Mouse (Mus musculus): ENCODE data around the gene Gmds. TPM values are rescaled to one million over a fixed set of nuclear protein-coding genes. Genes with fewer than 3 reads are reported as not detected.

Gene Gmds
- polyA plus RNA-seq, 1 experiment from 2014 or later = 28.4 TPM

DNA sequence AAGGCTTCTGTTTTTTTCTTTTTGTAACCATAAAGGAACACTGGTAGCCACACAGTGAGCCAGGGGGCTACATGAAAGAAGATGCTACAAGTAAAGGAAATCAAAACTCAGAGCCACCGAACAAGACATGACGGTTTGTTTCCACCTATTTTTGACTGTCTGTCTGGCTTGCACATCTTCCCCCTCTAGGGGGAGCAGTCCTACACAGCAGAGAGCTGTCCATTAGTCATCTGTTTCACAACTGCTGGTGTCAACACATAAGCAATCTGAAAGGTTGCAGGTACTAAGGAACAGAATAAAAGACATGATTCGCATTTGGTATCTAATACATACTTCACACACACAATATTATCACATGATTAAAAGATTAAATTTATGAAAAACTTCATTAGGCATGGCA is 25.9 kb downstream of the Gmds start:
- H3K4me3 ChIP-seq = no peak overlapping the region
- no peak for DNase-seq (ENCODE audit: extremely low spot score, low spot score)
- H3K27ac ChIP-seq = no peak overlapping the region
- H3K27me3 ChIP-seq (ENCODE audit: poor library complexity, severe bottlenecking) = no peaks in the 10 kb centered on the region
- WGBS = 78% methylated on average over 3 of the region's 3 CpGs
- no peaks in the 10 kb centered on the region for H3K36me3 ChIP-seq (replicated peaks)
- no peaks in the 10 kb centered on the region for H3K9me3 ChIP-seq
- no peaks in the 10 kb centered on the region for H3K4me1 ChIP-seq

DNA sequence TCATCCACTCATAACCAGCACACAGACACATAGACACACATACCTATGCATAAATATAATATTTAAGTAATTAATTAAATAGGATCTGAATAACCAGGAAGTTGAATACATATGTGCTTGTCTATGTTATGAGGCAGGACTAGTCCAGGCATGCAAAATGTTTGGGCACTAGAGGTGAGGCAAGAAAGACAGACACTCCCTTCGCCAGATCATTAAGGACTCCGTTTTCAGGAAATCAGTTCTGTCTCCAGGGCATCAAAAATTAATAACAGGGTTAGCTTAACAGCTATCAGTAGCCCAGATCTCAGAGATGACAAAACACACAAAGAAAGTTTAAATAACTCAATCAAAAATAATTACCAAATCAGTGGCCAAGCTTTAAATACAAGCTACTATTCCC is 27.1 kb downstream of the Gmds start:
- no peak overlapping the region for H3K27ac ChIP-seq
- no peak overlapping the region for H3K4me3 ChIP-seq
- no peaks in the 10 kb centered on the region for H3K27me3 ChIP-seq (ENCODE audit: poor library complexity, severe bottlenecking)
- H3K36me3 ChIP-seq (replicated peaks) = no peaks in the 10 kb centered on the region
- H3K9me3 ChIP-seq = no peaks in the 10 kb centered on the region
- DNase-seq (ENCODE audit: extremely low spot score, low spot score) = no peak
- 91% methylated on average over 2 of the region's 2 CpGs for WGBS
- H3K4me1 ChIP-seq = no peaks in the 10 kb centered on the region

DNA sequence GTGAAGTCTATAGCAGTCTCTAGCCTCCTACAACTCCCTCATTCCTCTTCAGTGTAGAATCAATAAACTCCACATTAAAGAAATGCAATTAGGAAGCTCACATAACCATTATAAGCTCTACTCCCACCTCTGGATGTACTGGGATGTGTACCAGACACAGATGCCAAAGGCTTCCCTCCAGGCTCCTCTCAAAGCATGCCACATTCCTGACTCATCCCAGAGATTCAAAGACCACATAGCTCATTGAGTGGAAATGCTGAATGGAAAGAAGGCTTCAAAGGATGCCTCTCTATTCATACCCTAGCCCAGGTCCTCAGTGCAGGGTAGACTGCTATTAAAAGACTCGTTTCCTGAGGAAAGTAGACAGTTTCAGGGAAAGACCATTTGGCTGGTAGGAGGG is 40.1 kb downstream of the Gmds start:
- Histone ChIP-seq H3K9me3 (no peaks in the 10 kb centered on the region), H3K4me3 (no peak overlapping the region), H3K27me3 (ENCODE audit: poor library complexity, severe bottlenecking) (no peaks in the 10 kb centered on the region), H3K4me1 (peaks cover 11% of the 10 kb centered on the region; the same call in 1 of the 2 replicates), H3K36me3 (replicated peaks) (no peaks in the 10 kb centered on the region), H3K27ac (no peak overlapping the region)
- no peak for DNase-seq (ENCODE audit: extremely low spot score, low spot score)
- 29% methylated on average over 1 of the region's 1 CpGs for WGBS

DNA sequence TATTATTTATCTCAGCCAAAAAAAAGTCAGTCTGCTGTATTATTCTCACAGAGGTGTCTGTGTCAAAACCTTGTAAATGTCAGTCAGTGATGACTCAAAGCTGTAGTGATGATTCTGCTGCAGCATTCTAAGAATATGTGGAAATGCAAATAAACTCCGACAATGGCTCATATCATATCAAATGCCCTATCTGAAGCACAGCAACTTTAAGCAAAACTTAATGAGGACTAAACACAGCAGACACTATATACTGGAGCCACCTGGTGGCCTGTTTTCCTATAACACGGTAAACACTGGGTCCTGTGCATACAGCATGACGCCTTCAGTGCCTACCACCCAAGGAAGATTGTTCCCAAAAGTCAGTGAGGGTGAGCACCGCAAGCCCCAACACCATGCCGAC is 41.1 kb downstream of the Gmds start:
- Histone ChIP-seq H3K36me3 (replicated peaks) (no peaks in the 10 kb centered on the region), H3K4me1 (peaks cover 11% of the 10 kb centered on the region; the same call in 1 of the 2 replicates), H3K9me3 (no peaks in the 10 kb centered on the region), H3K4me3 (no peak overlapping the region), H3K27ac (no peak overlapping the region), H3K27me3 (ENCODE audit: poor library complexity, severe bottlenecking) (no peaks in the 10 kb centered on the region)
- WGBS = 54% methylated on average over 5 of the region's 5 CpGs
- DNase-seq (ENCODE audit: extremely low spot score, low spot score) = no peak

DNA sequence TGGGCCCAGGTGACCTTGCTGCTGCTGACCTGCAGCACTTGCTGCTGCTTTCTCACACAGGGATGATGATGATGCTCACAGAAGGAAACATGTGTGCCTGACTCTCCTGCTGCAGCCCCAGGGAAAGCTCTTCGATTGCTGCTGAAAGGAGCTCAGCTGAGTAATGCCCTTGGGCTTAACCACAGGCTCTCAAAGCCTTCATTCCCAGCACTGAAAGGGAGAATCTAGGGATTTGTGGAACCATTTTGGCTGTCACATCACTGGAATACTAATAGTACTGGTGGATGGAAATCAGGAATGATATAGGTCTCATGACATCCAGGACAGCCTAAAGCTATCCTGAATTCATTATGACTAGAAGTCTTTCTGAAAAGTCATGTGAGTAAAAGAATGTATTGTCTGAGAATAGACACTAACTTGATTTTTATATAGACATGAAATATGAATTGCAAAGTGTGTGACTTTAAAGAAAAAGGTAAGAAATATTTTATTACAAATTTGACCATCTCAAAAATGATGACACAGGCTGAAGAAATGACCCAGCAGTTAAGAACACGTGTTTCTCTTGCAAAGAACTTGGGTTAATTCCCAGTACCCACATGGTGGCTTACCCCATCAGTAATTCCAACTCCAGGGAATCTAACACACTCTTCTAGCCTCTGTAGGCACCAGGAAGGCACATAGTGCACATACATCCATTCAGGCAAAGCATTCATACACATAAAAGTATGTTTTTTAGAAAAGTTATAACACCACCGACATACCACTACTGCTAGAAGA is 43.9 kb downstream of the Gmds start:
- Histone ChIP-seq H3K27ac (no peak overlapping the region), H3K27me3 (ENCODE audit: poor library complexity, severe bottlenecking) (no peaks in the 10 kb centered on the region), H3K4me3 (no peak overlapping the region), H3K9me3 (no peaks in the 10 kb centered on the region), H3K36me3 (replicated peaks) (no peaks in the 10 kb centered on the region), H3K4me1 (peaks cover 11% of the 10 kb centered on the region; the same call in 1 of the 2 replicates)
- no peak for DNase-seq (ENCODE audit: extremely low spot score, low spot score)
- 79% methylated on average over 3 of the region's 3 CpGs for WGBS

DNA sequence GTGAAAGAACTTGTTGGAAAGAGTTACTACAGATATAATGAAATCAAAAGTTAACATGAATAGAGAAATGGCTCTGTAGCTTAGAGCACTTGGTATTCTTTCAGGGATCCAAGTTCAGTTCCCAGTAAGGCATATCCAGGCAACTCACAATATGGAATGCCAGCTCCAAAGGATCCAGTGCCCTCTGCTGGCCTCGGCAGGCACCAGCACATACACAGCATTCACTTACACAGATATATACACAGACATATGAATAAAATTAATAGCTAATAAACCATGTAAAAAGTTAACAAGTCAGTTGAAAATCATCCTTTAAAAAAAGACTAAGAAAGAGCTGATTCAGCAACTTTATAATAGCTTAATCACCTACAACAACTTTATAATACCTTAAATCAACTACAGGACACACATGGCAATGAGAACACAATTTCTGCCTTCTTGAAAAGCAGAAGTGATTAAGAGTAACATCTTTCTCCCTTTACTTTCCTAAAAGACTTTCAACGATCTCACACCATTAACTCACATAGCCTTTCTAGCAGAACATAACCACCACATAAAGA is 65.5 kb downstream of the Gmds start:
- peaks cover 5% of the 10 kb centered on the region for H3K4me1 ChIP-seq
- no peak overlapping the region for H3K4me3 ChIP-seq
- H3K27ac ChIP-seq = no peak overlapping the region
- no peaks in the 10 kb centered on the region for H3K27me3 ChIP-seq (ENCODE audit: poor library complexity, severe bottlenecking)
- no peaks in the 10 kb centered on the region for H3K9me3 ChIP-seq
- WGBS = 90% methylated on average over 2 of the region's 2 CpGs
- no peaks in the 10 kb centered on the region for H3K36me3 ChIP-seq (replicated peaks)
- DNase-seq (ENCODE audit: extremely low spot score, low spot score) = no peak

DNA sequence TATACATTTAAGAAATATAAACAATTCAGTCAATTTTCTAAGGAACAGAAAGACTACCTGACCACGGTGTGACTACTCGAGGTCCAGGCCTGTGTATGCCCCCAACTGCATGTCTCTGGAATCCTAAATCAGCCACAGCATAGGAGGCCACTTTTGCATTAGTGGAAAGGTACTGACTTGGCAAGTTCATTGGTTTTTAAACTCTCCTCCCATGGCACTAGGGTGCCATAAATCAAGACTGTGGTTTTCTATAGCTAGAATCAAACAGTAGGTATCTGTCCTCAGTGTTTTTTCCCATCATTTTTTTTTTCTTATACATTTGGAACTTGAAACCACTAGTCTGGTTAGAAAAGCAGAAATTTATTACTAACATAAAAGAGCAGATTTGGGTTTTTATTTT is 68.8 kb downstream of the Gmds start:
- 87% methylated on average over 2 of the region's 2 CpGs for WGBS
- H3K9me3 ChIP-seq = no peaks in the 10 kb centered on the region
- no peaks in the 10 kb centered on the region for H3K36me3 ChIP-seq (replicated peaks)
- no peak for DNase-seq (ENCODE audit: extremely low spot score, low spot score)
- H3K4me3 ChIP-seq = no peak overlapping the region
- no peaks in the 10 kb centered on the region for H3K27me3 ChIP-seq (ENCODE audit: poor library complexity, severe bottlenecking)
- H3K4me1 ChIP-seq = peaks cover 20% of the 10 kb centered on the region
- no peak overlapping the region for H3K27ac ChIP-seq

DNA sequence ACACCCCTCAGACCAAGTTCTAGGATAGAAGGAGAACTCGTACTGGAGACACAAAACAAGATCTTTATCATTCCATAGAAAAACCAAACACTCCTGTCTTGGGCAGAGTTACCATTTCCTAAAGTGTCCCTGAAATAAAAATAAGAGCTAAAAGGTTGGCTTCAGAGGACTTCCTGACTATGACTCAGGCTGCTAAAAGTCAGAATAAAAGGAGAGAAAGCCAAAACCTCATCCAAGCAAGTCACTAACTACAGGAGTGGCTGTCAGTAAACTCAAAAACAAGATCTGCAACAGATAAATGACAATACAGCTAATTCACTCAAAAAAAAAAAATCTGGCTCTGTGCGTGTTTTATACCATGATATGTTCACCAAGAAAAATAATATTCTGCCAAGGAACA is 69.3 kb downstream of the Gmds start:
- Histone ChIP-seq H3K36me3 (replicated peaks) (no peaks in the 10 kb centered on the region), H3K9me3 (no peaks in the 10 kb centered on the region), H3K4me1 (peaks cover 20% of the 10 kb centered on the region), H3K27ac (no peak overlapping the region), H3K27me3 (ENCODE audit: poor library complexity, severe bottlenecking) (no peaks in the 10 kb centered on the region), H3K4me3 (no peak overlapping the region)
- 81% methylated on average over 2 of the region's 2 CpGs for WGBS
- no peak for DNase-seq (ENCODE audit: extremely low spot score, low spot score)

DNA sequence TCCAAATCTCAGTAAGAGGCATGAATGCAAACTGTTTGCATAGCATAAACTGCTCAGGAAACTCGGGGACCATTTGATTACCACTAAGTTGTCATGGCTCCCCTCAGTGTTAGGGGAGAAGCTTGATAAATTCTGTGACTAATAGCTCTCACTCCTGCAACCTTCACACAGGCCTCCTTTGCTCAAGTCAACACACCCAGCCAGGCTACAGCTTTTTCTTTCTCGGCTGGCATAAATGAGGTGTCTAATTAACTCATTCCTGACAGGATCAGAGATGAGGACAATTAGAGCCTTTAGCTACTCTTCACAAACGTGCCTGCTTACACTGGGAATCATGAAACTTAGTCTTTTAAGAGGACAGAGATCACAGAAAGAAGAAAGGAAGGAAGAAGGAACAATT is 70.3 kb downstream of the Gmds start:
- H3K27ac ChIP-seq = no peak overlapping the region
- H3K9me3 ChIP-seq = no peaks in the 10 kb centered on the region
- H3K27me3 ChIP-seq (ENCODE audit: poor library complexity, severe bottlenecking) = no peaks in the 10 kb centered on the region
- H3K36me3 ChIP-seq (replicated peaks) = no peaks in the 10 kb centered on the region
- no peak overlapping the region for H3K4me3 ChIP-seq
- DNase-seq (ENCODE audit: extremely low spot score, low spot score) = no peak
- 12% methylated on average over 3 of the region's 3 CpGs for WGBS
- peaks cover 20% of the 10 kb centered on the region for H3K4me1 ChIP-seq

DNA sequence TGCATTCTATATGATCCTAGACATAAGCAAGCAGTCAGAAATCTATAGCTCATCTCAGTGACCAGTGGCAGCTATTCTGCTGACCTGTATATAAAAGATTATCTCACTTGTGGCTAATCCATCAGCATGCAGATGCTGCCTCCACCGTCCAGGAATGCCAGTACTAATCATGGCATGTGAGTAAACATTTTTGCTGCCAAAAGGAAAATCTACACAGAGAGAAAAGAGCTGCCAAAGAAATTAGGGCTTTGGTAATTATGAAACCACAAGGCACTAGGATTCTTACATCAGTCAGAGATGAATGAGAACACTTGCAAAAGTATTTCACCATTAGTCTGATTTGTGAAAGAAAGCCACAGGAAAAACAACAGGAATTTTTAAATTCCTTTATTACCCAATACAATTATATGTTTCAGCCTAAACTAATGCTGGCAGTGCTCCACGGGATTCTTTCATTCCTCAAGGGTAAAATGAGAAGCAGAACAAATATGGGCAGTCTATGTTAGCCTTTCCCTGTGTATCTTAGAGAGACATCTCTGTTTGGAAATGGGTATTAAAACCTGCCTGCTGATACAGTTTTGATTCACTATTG is 71.3 kb downstream of the Gmds start:
- H3K9me3 ChIP-seq = no peaks in the 10 kb centered on the region
- H3K36me3 ChIP-seq (replicated peaks) = no peaks in the 10 kb centered on the region
- WGBS = 42% methylated on average over 2 of the region's 2 CpGs
- H3K4me3 ChIP-seq = no peak overlapping the region
- H3K27me3 ChIP-seq (ENCODE audit: poor library complexity, severe bottlenecking) = no peaks in the 10 kb centered on the region
- H3K27ac ChIP-seq = no peak overlapping the region
- DNase-seq (ENCODE audit: extremely low spot score, low spot score) = no peak
- peaks cover 20% of the 10 kb centered on the region for H3K4me1 ChIP-seq

DNA sequence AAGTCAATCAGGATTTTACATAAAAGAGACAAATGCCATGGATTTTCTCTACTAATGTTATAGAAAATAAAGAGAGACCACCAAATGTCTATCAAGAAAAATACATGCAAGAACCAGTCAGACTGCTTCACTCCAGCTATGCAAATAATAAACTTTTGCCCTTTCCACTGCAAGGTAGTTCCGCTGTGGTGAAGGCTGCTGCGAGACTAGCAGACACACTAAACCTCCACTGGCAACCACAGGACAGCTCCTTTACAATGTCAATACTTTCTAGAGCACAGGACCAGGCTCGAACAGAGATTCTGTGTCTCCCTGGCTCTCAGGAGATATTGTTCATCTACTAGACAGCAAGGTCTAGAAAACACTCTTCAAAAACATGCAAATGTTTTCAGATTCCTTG is 71.8 kb downstream of the Gmds start:
- Histone ChIP-seq H3K27ac (no peak overlapping the region), H3K27me3 (ENCODE audit: poor library complexity, severe bottlenecking) (no peaks in the 10 kb centered on the region), H3K36me3 (replicated peaks) (no peaks in the 10 kb centered on the region), H3K9me3 (no peaks in the 10 kb centered on the region), H3K4me1 (peaks cover 20% of the 10 kb centered on the region), H3K4me3 (no peak overlapping the region)
- 74% methylated on average over 3 of the region's 3 CpGs for WGBS
- no peak for DNase-seq (ENCODE audit: extremely low spot score, low spot score)

DNA sequence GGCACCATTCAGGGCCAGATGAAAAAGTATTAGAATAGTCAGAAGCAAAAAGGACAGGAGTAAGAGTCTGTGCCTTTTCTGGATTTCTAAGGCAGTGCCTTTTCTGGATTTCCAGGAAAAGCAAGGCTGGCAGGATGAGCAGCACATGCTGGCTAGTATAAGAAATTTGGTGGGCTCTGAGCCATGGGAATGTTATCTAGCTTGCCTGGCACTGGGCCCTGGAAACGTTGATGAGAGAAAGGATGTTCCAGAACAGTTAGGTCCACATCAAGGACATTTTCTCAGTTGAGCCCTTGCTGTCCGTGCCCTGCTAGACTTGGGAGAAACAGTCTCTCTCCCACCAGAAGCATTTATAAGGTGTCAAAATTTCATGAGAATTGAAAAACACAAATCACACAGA is 82.4 kb downstream of the Gmds start:
- no peak overlapping the region for H3K4me3 ChIP-seq
- DNase-seq (ENCODE audit: extremely low spot score, low spot score) = no peak

DNA sequence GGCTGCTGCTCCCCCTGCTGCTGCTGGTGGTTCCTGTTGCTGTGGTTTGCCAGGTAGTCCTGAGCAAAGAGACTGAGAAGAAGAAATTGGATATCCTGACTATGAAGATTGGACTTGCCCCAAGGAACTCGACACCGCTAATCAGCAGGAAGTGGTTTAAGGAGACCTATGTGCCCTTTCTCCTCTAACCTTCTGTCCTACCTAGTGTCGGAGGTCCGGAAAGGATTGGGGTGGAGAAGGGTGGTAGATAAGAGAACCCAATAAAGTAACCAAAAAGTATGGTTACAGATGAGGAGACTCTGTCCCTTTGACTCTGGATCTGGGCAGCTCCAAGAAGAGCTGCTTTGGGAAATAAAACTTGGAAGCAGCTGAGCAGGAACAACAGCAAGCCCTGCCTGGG is 86.3 kb downstream of the Gmds start:
- WGBS = 60% methylated on average over 4 of the region's 4 CpGs
- H3K36me3 ChIP-seq (replicated peaks) = no peaks in the 10 kb centered on the region
- no peak overlapping the region for H3K4me3 ChIP-seq
- H3K27me3 ChIP-seq (ENCODE audit: poor library complexity, severe bottlenecking) = no peaks in the 10 kb centered on the region
- H3K4me1 ChIP-seq = peaks cover 4% of the 10 kb centered on the region; the same call in 1 of the 2 replicates
- no peak overlapping the region for H3K27ac ChIP-seq
- no peak for DNase-seq (ENCODE audit: extremely low spot score, low spot score)
- H3K9me3 ChIP-seq = no peaks in the 10 kb centered on the region

More for the DNA sequence above, 82.4 kb downstream of the Gmds start:
- Histone ChIP-seq H3K4me1 (peaks cover 4% of the 10 kb centered on the region; the same call in 1 of the 2 replicates), H3K27ac (no peak overlapping the region), H3K9me3 (no peaks in the 10 kb centered on the region), H3K27me3 (ENCODE audit: poor library complexity, severe bottlenecking) (no peaks in the 10 kb centered on the region), H3K36me3 (replicated peaks) (no peaks in the 10 kb centered on the region)
- WGBS = 85% methylated on average over 2 of the region's 2 CpGs

All from forebrain, embryonic 10.5 days (tissue).